Mouse (Mus musculus) heart, embryonic 16.5 days (tissue): ENCODE measurements around the gene Pdxp. TPM values are rescaled to one million over a fixed set of nuclear protein-coding genes. Genes with fewer than 3 reads are reported as not detected.
"Not testable (repeated sequence)": the region's sequence is repeated elsewhere in the genome, so short reads cannot be mapped to it uniquely, and the experiment has no call there.

ENCODE experiments used
- ATAC-seq: fragments of 200-750 bp; cut with Nextera tagmentation; replicated peaks from 2 replicates; pipeline ENCODE4 v1.8.0; 2017; ENCODE audit warnings: moderate number of reproducible peaks; ENCODE audit not compliant: insufficient read depth, low FRiP score; ENCODE audit errors: extremely low read depth
- H3K27ac ChIP-seq: fragments of 300-500 bp; sonication (generic); 2 replicates; pipeline ENCODE4 v1.5.1; 2014; ENCODE audit warnings: mild to moderate bottlenecking, low read length, control low read depth, moderate library complexity
- H3K27me3 ChIP-seq: fragments of 300-500 bp; sonication (generic); 2 replicates; pipeline ENCODE4 v1.6.1; 2014; ENCODE audit warnings: low read length, mixed read lengths; ENCODE audit not compliant: control insufficient read depth, insufficient read depth
- H3K36me3 ChIP-seq: fragments of 300-500 bp; sonication (generic); 2 replicates; pipeline ENCODE4 v1.6.1; 2014; ENCODE audit not compliant: control insufficient read depth, insufficient read depth
- H3K4me1 ChIP-seq: fragments of 300-500 bp; sonication (generic); 2 replicates; pipeline ENCODE4 v1.6.1; 2014; ENCODE audit warnings: low read length, mixed read lengths; ENCODE audit not compliant: control insufficient read depth, insufficient read depth
- H3K4me2 ChIP-seq: fragments of 300-500 bp; sonication (generic); 2 replicates; pipeline ENCODE4 v1.6.1; 2014; ENCODE audit warnings: low read depth, mild to moderate bottlenecking, control low read depth, low read length
- H3K4me3 ChIP-seq: fragments of 300-500 bp; sonication (generic); 2 replicates; pipeline ENCODE4 v1.5.1; 2014; ENCODE audit warnings: mild to moderate bottlenecking, control low read depth, low read length
- H3K9ac ChIP-seq: fragments of 300-500 bp; sonication (generic); 2 replicates; pipeline ENCODE4 v1.6.1; 2014; ENCODE audit warnings: low read length, control low read depth
- H3K9me3 ChIP-seq: fragments of 300-500 bp; sonication (generic); replicated peaks from 2 replicates; pipeline ENCODE4 v1.6.1; 2016; ENCODE audit warnings: low read length; ENCODE audit not compliant: control insufficient read depth
- WGBS: fragments of 180-500 bp; shearing (Covaris S2); extraction: QIAGEN DNeasy Blood & Tissue Kit; methylation state at CpG from one replicate; pipeline ENCODE4 v1.1.7; 2014; 5-methylcytosine and 5-hydroxymethylcytosine counted together
- polyA plus RNA-seq: library from polyadenylated mRNA; unstranded; fragments of >200 nt; fragmentation: Nextera tagmentation; extraction: Ambion mirVana; gene quantifications from 2 replicates; pipeline ENCODE4 v1.2.1, GENCODE M21; 2015

Pdxp gene
- polyA plus RNA-seq, 1 experiment from 2014 or later = 16.9 TPM

- peak within 1 kb of the TSS; percentile 92 for H3K4me3 ChIP-seq
- peaks cover 21% of the 10 kb centered on the region for H3K4me1 ChIP-seq
- 1% methylated on average over 81 of the region's 95 CpGs for WGBS
- H3K36me3 ChIP-seq = peaks cover 10% of the 10 kb centered on the region
- H3K27me3 ChIP-seq = no peaks in the 10 kb centered on the region
- H3K9ac ChIP-seq = peak within 1 kb of the TSS; percentile 95
- peak within 1 kb of the TSS; percentile 91 for H3K4me2 ChIP-seq
- H3K9me3 ChIP-seq = no peaks in the 10 kb centered on the region
- H3K27ac ChIP-seq = peak within 1 kb of the TSS; percentile 99
- peak; percentile 91 for ATAC-seq
Observed at GRCm38 (mm10) chr15:78876991-78877809, 36.5 kb upstream of the Pdxp start, which contains the start of gene Gga1. Gene Gga1, plus strand, starts transcription at chr15:78877190.

GRCm38 (mm10) chr15:78877810-78878390, 35.8 kb upstream of the Pdxp start:
- WGBS = under 1% methylated on average over 17 of the region's 17 CpGs
- ATAC-seq = no peak; the same call in 1 of the 2 replicates
- peaks cover 21% of the 10 kb centered on the region for H3K4me1 ChIP-seq

GRCm38 (mm10) chr15:78878792-78879516, 34.8 kb upstream of the Pdxp start:
- peaks cover 24% of the 10 kb centered on the region for H3K36me3 ChIP-seq
- not testable (repeated sequence) for H3K27me3 ChIP-seq, ATAC-seq, H3K9me3 ChIP-seq, H3K4me2 ChIP-seq, H3K9ac ChIP-seq, H3K4me3 ChIP-seq
- peaks cover 21% of the 10 kb centered on the region for H3K4me1 ChIP-seq
- H3K27ac ChIP-seq = peak overlapping the region; percentile 27
- WGBS = 33% methylated on average over 7 of the region's 7 CpGs

More at GRCm38 (mm10) chr15:78877810-78878390, 35.8 kb upstream of the Pdxp start:
- Histone ChIP-seq H3K9ac (peak overlapping the region; percentile 95), H3K36me3 (peaks cover 17% of the 10 kb centered on the region), H3K27ac (peak overlapping the region; percentile 99), H3K4me3 (peak overlapping the region; percentile 92), H3K4me2 (peak overlapping the region; percentile 67), H3K9me3 (no peaks in the 10 kb centered on the region), H3K27me3 (no peaks in the 10 kb centered on the region)

- no peak overlapping the region for H3K4me3 ChIP-seq
- no peaks in the 10 kb centered on the region for H3K9me3 ChIP-seq
- peaks cover 21% of the 10 kb centered on the region for H3K4me1 ChIP-seq
- H3K27ac ChIP-seq = no peak overlapping the region
- ATAC-seq = no peak
- no peak overlapping the region for H3K4me2 ChIP-seq
- 89% methylated on average over 8 of the region's 8 CpGs for WGBS
- no peaks in the 10 kb centered on the region for H3K27me3 ChIP-seq
- no peak overlapping the region for H3K9ac ChIP-seq
- peaks cover 38% of the 10 kb centered on the region for H3K36me3 ChIP-seq
Observed at GRCm38 (mm10) chr15:78880432-78880831, 33.3 kb upstream of the Pdxp start.

GRCm38 (mm10) chr15:78881828-78882227, 31.9 kb upstream of the Pdxp start:
- ATAC-seq = no peak
- Histone ChIP-seq H3K9ac (no peak overlapping the region), H3K36me3 (peaks cover 52% of the 10 kb centered on the region), H3K9me3 (no peaks in the 10 kb centered on the region), H3K4me2 (no peak overlapping the region), H3K27ac (no peak overlapping the region), H3K27me3 (no peaks in the 10 kb centered on the region), H3K4me3 (no peak overlapping the region), H3K4me1 (peaks cover 12% of the 10 kb centered on the region)
- 84% methylated on average over 3 of the region's 3 CpGs for WGBS

GRCm38 (mm10) chr15:78889401-78889853, 24.3 kb upstream of the Pdxp start:
- H3K27ac ChIP-seq = no peak overlapping the region
- WGBS = 39% methylated on average over 13 of the region's 13 CpGs
- no peaks in the 10 kb centered on the region for H3K9me3 ChIP-seq
- no peaks in the 10 kb centered on the region for H3K27me3 ChIP-seq
- no peak overlapping the region for H3K4me2 ChIP-seq
- H3K4me3 ChIP-seq = no peak overlapping the region
- no peak overlapping the region for H3K9ac ChIP-seq
- H3K4me1 ChIP-seq = peaks cover 29% of the 10 kb centered on the region
- ATAC-seq = no peak
- H3K36me3 ChIP-seq = peaks cover 50% of the 10 kb centered on the region

- H3K4me2 ChIP-seq = no peak overlapping the region
- no peaks in the 10 kb centered on the region for H3K27me3 ChIP-seq
- no peak for ATAC-seq
- H3K27ac ChIP-seq = no peak overlapping the region
- H3K9me3 ChIP-seq = no peaks in the 10 kb centered on the region
- H3K4me3 ChIP-seq = no peak overlapping the region
- peaks cover 22% of the 10 kb centered on the region for H3K36me3 ChIP-seq
- peaks cover 38% of the 10 kb centered on the region for H3K4me1 ChIP-seq
- 49% methylated on average over 7 of the region's 7 CpGs for WGBS
- H3K9ac ChIP-seq = peak overlapping the region; percentile 3; the same call in 1 of the 2 replicates
Observed at GRCm38 (mm10) chr15:78892440-78892839, 21.3 kb upstream of the Pdxp start.

GRCm38 (mm10) chr15:78894726-78895125, 19.0 kb upstream of the Pdxp start:
- Histone ChIP-seq H3K9ac (no peak overlapping the region), H3K4me3 (no peak overlapping the region), H3K36me3 (peaks cover 11% of the 10 kb centered on the region), H3K9me3 (no peaks in the 10 kb centered on the region), H3K27ac (peak overlapping the region; percentile 33), H3K4me1 (peaks cover 48% of the 10 kb centered on the region), H3K27me3 (no peaks in the 10 kb centered on the region), H3K4me2 (no peak overlapping the region)
- ATAC-seq = no peak
- WGBS = 59% methylated on average over 13 of the region's 13 CpGs
